29 mouse cellular contexts compared by ENCODE assay signal in the genomic region with DNA sequence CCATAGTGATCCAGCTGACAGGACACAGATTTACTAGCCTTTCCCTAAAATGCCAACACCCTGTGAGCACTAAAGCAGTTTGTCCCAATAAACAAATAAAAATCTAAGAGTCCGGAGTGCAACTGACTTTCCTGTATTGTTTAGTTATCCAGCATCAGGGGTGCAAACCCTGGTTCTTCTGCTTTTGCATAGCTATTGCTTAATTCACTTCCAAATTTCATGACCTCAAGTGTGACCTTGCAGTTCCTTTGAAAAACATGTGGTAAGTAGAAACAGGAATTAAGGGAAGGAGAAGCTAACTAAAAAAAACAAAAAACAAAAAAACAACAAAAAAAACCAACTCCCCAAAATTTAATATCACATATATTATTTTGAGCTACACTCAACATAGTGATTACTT.
A peak's percentile ranks its signal among the peaks of the same experiment; 100 is the strongest.
DNase-seq lines count a peak whose midpoint lies in the region; ATAC-seq and TF ChIP-seq lines count a peak whose summit lies in the region.
"Had no signal": no experiment of that assay in that cellular context is flagged by ENCODE, and none has a peak within 500 bp of the region (broad histone marks: within the 10 kb centered on the region; RNA-seq: fewer than 3 reads in every experiment).

No protein-coding gene starts in this region.

- no peak overlapping the region for H3K4me3 ChIP-seq in liver, adult 2 months (ENCODE audit: insufficient read depth, low read depth, low read length)
- H3K4me3 ChIP-seq in liver, embryonic 12.5 days = no peak overlapping the region
- H3K4me3 ChIP-seq in heart, embryonic 12.5 days = no peak overlapping the region
- H3K4me3 ChIP-seq: embryonic facial prominence, embryonic 12.5 days; embryonic facial prominence, embryonic 15.5 days; forebrain, embryonic 15.5 days; heart, embryonic 13.5 days had no signal

- no peak for ATAC-seq in liver, embryonic 12.5 days
- peak; percentile 75 for ATAC-seq in megakaryocyte, adult 5-6 weeks (ENCODE audit: poor library complexity, severe bottlenecking)
- ATAC-seq in heart, embryonic 12.5 days (ENCODE audit: insufficient number of reproducible peaks, low FRiP score) = no peak
- ATAC-seq: forebrain, embryonic 15.5 days; hindbrain, postnatal 0 days; inflammation-experienced regulatory T-cells, adult 6 months; intestine, embryonic 16.5 days; Patski had no signal

- H3K36me3 ChIP-seq in liver, adult 2 months (ENCODE audit: control insufficient read depth, insufficient read depth, low read length) = no peaks in the 10 kb centered on the region
- no peaks in the 10 kb centered on the region for H3K36me3 ChIP-seq in liver, embryonic 12.5 days
- H3K36me3 ChIP-seq in heart, embryonic 12.5 days = no peaks in the 10 kb centered on the region
- H3K36me3 ChIP-seq: embryonic facial prominence, embryonic 12.5 days; embryonic facial prominence, embryonic 15.5 days; forebrain, embryonic 15.5 days; G1E; heart, embryonic 13.5 days had no signal

- H3K27ac ChIP-seq in liver, adult 2 months (replicated peaks; ENCODE audit: insufficient read depth, low read depth, low read length) = no peak overlapping the region
- H3K27ac ChIP-seq in liver, embryonic 12.5 days = no peak overlapping the region
- H3K27ac ChIP-seq in heart, embryonic 12.5 days (ENCODE audit: poor library complexity, severe bottlenecking) = no peak overlapping the region
- H3K27ac ChIP-seq: embryonic facial prominence, embryonic 12.5 days; embryonic facial prominence, embryonic 15.5 days; forebrain, embryonic 15.5 days; heart, embryonic 13.5 days; hindbrain, embryonic 14.5 days; hindbrain, postnatal 0 days had no signal

- H3K4me1 ChIP-seq in liver, adult 2 months (ENCODE audit: control insufficient read depth, insufficient read depth, low read length) = no peaks in the 10 kb centered on the region
- H3K4me1 ChIP-seq in liver, embryonic 12.5 days = no peaks in the 10 kb centered on the region
- H3K4me1 ChIP-seq in heart, embryonic 12.5 days (replicated peaks) = no peaks in the 10 kb centered on the region
- H3K4me1 ChIP-seq: embryonic facial prominence, embryonic 12.5 days; embryonic facial prominence, embryonic 15.5 days; forebrain, embryonic 15.5 days; heart, embryonic 13.5 days had no signal

- H3K27me3 ChIP-seq in liver, adult 2 months (ENCODE audit: control insufficient read depth, insufficient read depth, low read length) = no peaks in the 10 kb centered on the region
- no peaks in the 10 kb centered on the region for H3K27me3 ChIP-seq in liver, embryonic 12.5 days (replicated peaks)
- H3K27me3 ChIP-seq in heart, embryonic 12.5 days (replicated peaks) = no peaks in the 10 kb centered on the region
- H3K27me3 ChIP-seq: CH12.LX; embryonic facial prominence, embryonic 12.5 days; embryonic facial prominence, embryonic 15.5 days; forebrain, embryonic 15.5 days; heart, embryonic 13.5 days; Patski had no signal

- H3K9ac ChIP-seq in liver, adult 2 months (ENCODE audit: low read depth, low read length) = no peak overlapping the region
- H3K9ac ChIP-seq in liver, embryonic 12.5 days = no peak overlapping the region
- no peak overlapping the region for H3K9ac ChIP-seq in heart, embryonic 12.5 days
- H3K9ac ChIP-seq: embryonic facial prominence, embryonic 12.5 days; embryonic facial prominence, embryonic 15.5 days; forebrain, embryonic 15.5 days; heart, embryonic 13.5 days; hindbrain, embryonic 14.5 days had no signal

- peak; percentile 13 for DNase-seq in liver, adult 2 months (ENCODE audit: extremely low read depth, low read depth, low spot score)
- DNase-seq in R1 (ENCODE audit: low read depth, low spot score) = peak; percentile 43
- no peak for DNase-seq in cerebellum, postnatal 25 days
- no peak for DNase-seq in spleen, postnatal 10 days (ENCODE audit: low spot score in 2 of 2)
- DNase-seq: adrenal gland, adult 2 months; adrenal gland, postnatal 14 days; B cell, adult 2 months; cerebellum, adult 11-12 months; cerebellum, adult 8-10 months; cerebellum, postnatal 14 days; gastrocnemius, postnatal 10 days; gastrocnemius, postnatal 36 days; heart, adult 11 months; heart, postnatal 14 days; heart, postnatal 4 days had no signal

- H3K9me3 ChIP-seq in liver, embryonic 12.5 days (replicated peaks) = no peaks in the 10 kb centered on the region
- no peaks in the 10 kb centered on the region for H3K9me3 ChIP-seq in heart, embryonic 12.5 days (replicated peaks)
- H3K9me3 ChIP-seq: embryonic facial prominence, embryonic 12.5 days; embryonic facial prominence, embryonic 15.5 days; forebrain, embryonic 15.5 days; G1E; heart, embryonic 13.5 days had no signal

- no peak overlapping the region for H3K4me2 ChIP-seq in liver, embryonic 12.5 days
- H3K4me2 ChIP-seq in heart, embryonic 12.5 days = no peak overlapping the region
- H3K4me2 ChIP-seq: embryonic facial prominence, embryonic 12.5 days; embryonic facial prominence, embryonic 15.5 days; forebrain, embryonic 15.5 days; heart, embryonic 13.5 days; hindbrain, embryonic 14.5 days had no signal

- TF ChIP-seq CTCF in liver, adult 2 months (IDR thresholded peaks at IDR 0.05; ENCODE audit: low read depth, low read length) = no peak

- H3K79me2 ChIP-seq in liver, adult 2 months (ENCODE audit: control insufficient read depth, insufficient read depth, low read length) = no peaks in the 10 kb centered on the region

- 51% methylated on average over 1 of the region's 1 CpGs for WGBS in liver, adult 2 months
- WGBS in liver, embryonic 12.5 days (ENCODE audit: insufficient replicate concordance) = 47% methylated on average over 1 of the region's 1 CpGs
- 70% methylated on average over 1 of the region's 1 CpGs for WGBS in heart, embryonic 12.5 days

- TF ChIP-seq POLR2A in liver, adult 2 months (IDR thresholded peaks at IDR 0.05; ENCODE audit: extremely low read depth, insufficient read depth, low read length) = no peak

Comparison
In these comparisons a context has a peak if more than half of its experiments do, and no peak if none do; other contexts are left out.
1. DNase-seq: peak in liver, adult 2 months (single experiment) and R1 (single experiment); none in cerebellum, postnatal 25 days (0 of 2) and spleen, postnatal 10 days (0 of 2).